Mouse (Mus musculus): ENCODE results near the gene Otud6a. TPM values are rescaled to one million over a fixed set of nuclear protein-coding genes. Genes with fewer than 3 reads are reported as not detected.

Otud6a gene
- total RNA-seq, 2 experiments from 2014 or later = not detected

DNA sequence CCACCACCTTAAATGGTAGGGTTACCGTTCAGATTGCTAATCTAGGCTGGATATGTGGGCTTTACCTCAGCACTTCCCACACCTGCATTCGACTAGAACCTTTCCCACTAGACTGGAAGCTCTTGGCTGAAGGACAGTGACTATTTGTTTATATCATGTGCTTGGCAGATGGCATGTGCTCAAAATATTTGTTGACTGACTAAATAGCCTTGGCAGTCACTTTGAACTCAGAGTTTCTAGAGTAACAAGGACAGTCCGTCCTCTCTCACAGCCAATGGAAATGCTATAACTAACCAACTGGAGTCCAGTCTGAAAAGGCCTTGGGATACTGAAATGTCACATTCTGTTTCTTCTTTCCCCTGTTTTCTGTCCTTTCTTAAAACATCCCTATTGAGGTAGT, 42.7 kb downstream of the Otud6a start:
- Histone ChIP-seq H3K4me3 (no peak overlapping the region), H3K27ac (no peak overlapping the region)
- no peak for TF ChIP-seq CTCF (IDR thresholded peaks at IDR 0.05)
- intact Hi-C loops (cut with DNase I) = no loop called here
- DNase-seq (ENCODE audit: extremely low spot score in 1 of 2, low spot score in 2 of 2) = no peak

DNA sequence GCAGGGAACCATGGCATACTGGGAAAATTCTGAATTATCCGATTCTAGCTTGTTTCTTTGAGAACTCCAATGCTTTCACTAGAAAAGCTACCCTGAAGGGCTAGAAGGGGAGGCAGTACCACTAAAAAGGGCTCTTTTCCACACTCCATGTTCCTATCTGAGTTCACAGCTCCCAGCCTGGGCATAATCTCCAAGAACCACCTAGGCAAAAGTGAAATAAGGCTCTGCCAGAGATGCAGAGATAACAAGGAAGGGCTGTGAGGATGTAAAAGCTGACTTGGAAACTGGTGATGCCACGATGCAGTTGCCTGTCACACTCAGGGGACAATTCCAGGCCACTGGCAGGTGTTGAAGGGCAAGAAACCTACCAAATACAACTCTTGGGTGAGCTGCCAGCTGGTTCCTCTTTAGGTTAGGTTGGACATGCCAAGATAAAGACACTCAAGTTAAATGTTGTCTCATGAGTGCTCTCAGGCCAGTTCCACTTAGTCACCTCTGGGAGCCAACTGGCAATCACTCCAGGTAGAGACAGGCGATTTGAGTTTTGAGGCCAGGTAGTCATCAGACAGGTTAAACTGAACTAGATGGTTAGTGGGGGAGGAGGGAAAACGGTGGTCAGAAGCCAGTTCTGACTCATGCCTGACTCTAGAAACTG, 46.9 kb downstream of the Otud6a start:
- TF ChIP-seq CTCF (IDR thresholded peaks at IDR 0.05) = no peak
- H3K27ac ChIP-seq = no peak overlapping the region
- DNase-seq (ENCODE audit: extremely low spot score in 1 of 2, low spot score in 2 of 2) = no peak
- intact Hi-C loops (cut with DNase I) = loop anchor here (5.0 kb wide), 1 partner anchor 78 kb away; no protein-coding TSS in a partner anchor
- H3K4me3 ChIP-seq = no peak overlapping the region

Small RNA genes within 50 kb of the gene (microRNA-seq; reads per million reads assigned to microRNA genes)
- gene Mir676 = 3,016 to 4,438 reads per million in 2 experiments

Other genes with a start within 250 kb of the Otud6a start
- not detected for gene Awat2, start 13.7 kb downstream of the Otud6a start, total RNA-seq (2021)
- 10 to 100 TPM; 37.9 to 43.1 TPM for gene Igbp1, start 65.3 kb downstream of the Otud6a start, total RNA-seq (2021)
- 1 to 10 TPM in 1 of 2 experiments, under 1 TPM in 1; 0.35 to 1.1 TPM for gene Dgat2l6, start 95.8 kb downstream of the Otud6a start, total RNA-seq (2021)
- not detected for gene Awat1, start 143.2 kb downstream of the Otud6a start, total RNA-seq (2021)
- not detected for gene P2ry4, start 165.9 kb downstream of the Otud6a start, total RNA-seq (2021)
- gene Arr3, start 176.5 kb downstream of the Otud6a start, total RNA-seq (2021) = 1 to 10 TPM in 1 of 2 experiments, under 1 TPM in 1; 0.75 to 3.1 TPM
- 1 to 10 TPM in 1 of 2 experiments, under 1 TPM in 1; 0.91 to 1.1 TPM for gene Kif4, start 196.7 kb downstream of the Otud6a start, total RNA-seq (2021)
- gene Pdzd11, start 197.6 kb downstream of the Otud6a start, total RNA-seq (2021) = 10 to 100 TPM; 35.8 to 43.8 TPM

All from left cerebral cortex, adult 2 months (tissue).